Mouse (Mus musculus) neural tube, embryonic 11.5 days (tissue): ENCODE results near the gene Hist3h2a. TPM values are rescaled to one million over a fixed set of nuclear protein-coding genes. Genes with fewer than 3 reads are reported as not detected.

Source experiments
- ATAC-seq: fragments of 200-750 bp; cut with Nextera tagmentation; 2 replicates; pipeline ENCODE4 v1.8.0; 2017; ENCODE audit warnings: moderate number of reproducible peaks, mild to moderate bottlenecking, moderate TSS enrichment, moderate library complexity; ENCODE audit not compliant: insufficient read depth, low FRiP score, low TSS enrichment
- DNase-seq: peaks from one replicate; pipeline ENCODE4 v3.0.0-alpha.2; 2015; ENCODE audit warnings: low spot score
- H3K27ac ChIP-seq: fragments of 300-500 bp; sonication (generic); 2 replicates; pipeline ENCODE4 v1.5.1; 2014; ENCODE audit warnings: low read depth, mild to moderate bottlenecking, low read length
- H3K27me3 ChIP-seq: fragments of 300-500 bp; sonication (generic); 2 replicates; pipeline ENCODE4 v1.6.1; 2014; ENCODE audit warnings: mild to moderate bottlenecking, low read length, mixed read lengths; ENCODE audit not compliant: control insufficient read depth, insufficient read depth
- H3K36me3 ChIP-seq: fragments of 300-500 bp; sonication (generic); 2 replicates; pipeline ENCODE4 v1.6.1; 2014; ENCODE audit warnings: mild to moderate bottlenecking, low read length, moderate library complexity, mixed read lengths; ENCODE audit not compliant: control insufficient read depth, insufficient read depth
- H3K4me1 ChIP-seq: fragments of 300-500 bp; sonication (generic); 2 replicates; pipeline ENCODE4 v1.6.1; 2014; ENCODE audit warnings: low read length, mixed read lengths; ENCODE audit not compliant: control insufficient read depth, insufficient read depth
- H3K4me2 ChIP-seq: fragments of 300-500 bp; sonication (generic); 2 replicates; pipeline ENCODE4 v1.6.1; 2014; ENCODE audit warnings: low read depth, mild to moderate bottlenecking, moderate library complexity
- H3K4me3 ChIP-seq: fragments of 300-500 bp; sonication (generic); 2 replicates; pipeline ENCODE4 v1.5.1; 2014; ENCODE audit warnings: low read depth, low read length
- H3K9ac ChIP-seq: fragments of 300-500 bp; sonication (generic); 2 replicates; pipeline ENCODE4 v1.6.1; 2014; ENCODE audit warnings: mild to moderate bottlenecking, low read length
- H3K9me3 ChIP-seq: fragments of 300-500 bp; sonication (generic); 2 replicates; pipeline ENCODE4 v1.6.1; 2016; ENCODE audit warnings: low read length; ENCODE audit not compliant: control insufficient read depth
- WGBS: fragments of 180-500 bp; shearing (Covaris S2); extraction: QIAGEN DNeasy Blood & Tissue Kit; methylation state at CpG from one replicate; pipeline ENCODE4 v1.1.7; 2014; 5-methylcytosine and 5-hydroxymethylcytosine counted together
- polyA plus RNA-seq: library from polyadenylated mRNA; unstranded; fragments of >200 nt; fragmentation: Nextera tagmentation; extraction: Ambion mirVana; gene quantifications from 2 replicates; pipeline ENCODE4 v1.2.1, GENCODE M21; 2014

Gene Hist3h2a
- polyA plus RNA-seq, 1 experiment from 2014 or later = 61.4 TPM

DNA sequence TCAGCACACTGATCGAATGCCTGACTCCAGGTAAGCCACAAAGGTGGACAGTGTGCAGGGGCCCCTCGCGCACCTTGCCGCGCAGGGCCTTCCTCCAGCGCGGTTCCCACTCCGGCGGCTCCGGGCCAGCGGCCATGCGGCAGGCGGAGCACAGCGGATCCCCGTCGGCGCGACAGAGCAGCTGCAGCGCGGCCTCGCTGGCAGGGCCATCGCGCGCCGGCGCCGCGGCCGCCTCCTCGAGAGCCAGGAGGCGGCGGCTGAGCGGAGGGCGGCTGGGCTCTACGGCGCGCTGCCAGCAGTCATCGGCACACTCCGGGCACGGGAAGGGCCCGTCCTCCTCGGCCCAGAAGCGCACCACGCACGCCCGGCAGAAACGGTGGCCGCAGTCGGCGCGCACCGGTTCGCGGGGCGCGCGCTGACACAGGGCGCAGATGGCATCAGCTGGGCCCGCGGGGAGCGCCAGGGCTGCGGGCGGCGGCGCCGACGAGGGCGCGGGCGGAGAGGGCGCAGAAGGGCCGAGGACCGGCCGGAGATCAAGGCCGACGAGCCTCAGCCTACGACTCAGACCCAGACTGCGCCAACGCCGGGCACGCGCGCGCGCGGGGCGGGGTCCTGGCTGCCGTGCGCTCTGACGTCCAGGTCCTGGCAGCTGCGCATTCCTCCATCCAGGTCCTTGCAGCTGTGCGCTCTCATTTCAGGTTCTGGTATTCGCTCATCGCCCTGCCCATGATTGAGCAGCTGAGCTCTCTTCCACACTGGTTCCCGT is 16.0 kb upstream of the Hist3h2a start, which contains the start of gene Rnf187:
Gene Rnf187 (minus strand): TSS at position 595 of the 766 bp plus-strand sequence.
- Histone ChIP-seq H3K27me3 (no peaks in the 10 kb centered on the region), H3K9me3 (no peaks in the 10 kb centered on the region), H3K4me1 (peaks cover 6% of the 10 kb centered on the region), H3K4me2 (peak within 1 kb of the TSS; percentile 91), H3K9ac (peak within 1 kb of the TSS; percentile 95), H3K4me3 (peak within 1 kb of the TSS; percentile 93), H3K27ac (peak within 1 kb of the TSS; percentile 71), H3K36me3 (peaks cover 4% of the 10 kb centered on the region; the same call in 1 of the 2 replicates)
- DNase-seq (peak; percentile 95), ATAC-seq (peak; percentile 98)
- 0% methylated on average over 53 of the region's 95 CpGs for WGBS

GRCm38 (mm10) chr11:58939088-58939439 is 15.4 kb upstream of the Hist3h2a start:
- Histone ChIP-seq H3K4me1 (peaks cover 6% of the 10 kb centered on the region), H3K4me2 (peak overlapping the region; percentile 91), H3K9ac (peak overlapping the region; percentile 95), H3K36me3 (0 out of 2 replicates have a peak, but pooled peaks cover 4% of the 10 kb centered on the region), H3K27ac (peak overlapping the region; percentile 71), H3K4me3 (peak overlapping the region; percentile 93), H3K9me3 (no peaks in the 10 kb centered on the region), H3K27me3 (no peaks in the 10 kb centered on the region)
- ATAC-seq = no peak
- no peak for DNase-seq
- 17% methylated on average over 6 of the region's 6 CpGs for WGBS

DNA sequence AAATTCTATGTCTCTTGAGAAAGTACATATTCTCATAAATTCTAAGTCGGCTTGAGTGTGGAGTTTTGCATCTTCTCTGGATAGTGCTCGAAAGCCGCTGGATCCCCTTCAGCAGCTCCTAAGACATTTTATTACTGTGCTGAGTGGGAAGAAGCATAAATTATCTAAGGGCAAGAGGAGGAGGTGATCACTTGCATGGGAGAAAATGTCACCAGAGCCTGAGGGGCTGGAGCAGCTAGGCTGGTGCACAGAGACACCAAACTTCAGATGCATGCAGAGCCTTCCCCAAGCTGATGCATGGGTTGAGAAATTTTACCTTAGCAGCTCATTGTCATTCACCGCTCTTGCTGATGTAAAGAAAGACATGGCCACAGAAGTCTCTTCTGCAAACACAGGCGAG is 10.3 kb upstream of the Hist3h2a start:
- DNase-seq = no peak
- no peaks in the 10 kb centered on the region for H3K36me3 ChIP-seq
- H3K9ac ChIP-seq = no peak overlapping the region

DNA sequence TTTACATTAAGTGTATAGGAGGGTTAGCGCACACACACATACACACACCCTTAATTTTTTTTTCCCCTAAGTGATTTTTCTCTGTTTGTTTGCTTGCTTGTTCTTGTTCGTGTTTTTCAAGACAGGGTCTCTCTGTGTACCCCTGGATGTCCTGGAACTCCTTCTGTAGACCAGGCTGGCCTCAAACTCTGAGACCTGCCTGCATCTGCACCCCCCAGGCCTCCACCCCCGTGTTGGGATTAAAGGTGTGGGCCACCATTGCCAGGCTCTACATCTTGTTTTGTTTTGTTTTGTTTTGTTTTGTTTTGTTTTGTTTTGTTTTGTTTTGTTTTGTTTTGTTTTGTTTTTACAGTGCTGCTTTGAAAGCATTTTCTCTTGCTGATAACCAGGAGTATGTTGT is 7.2 kb upstream of the Hist3h2a start:
- H3K27me3 ChIP-seq = no peaks in the 10 kb centered on the region
- no peak overlapping the region for H3K4me3 ChIP-seq
- no peaks in the 10 kb centered on the region; the same call in 1 of the 2 replicates for H3K4me1 ChIP-seq
- 80% methylated on average over 3 of the region's 3 CpGs for WGBS
- H3K9ac ChIP-seq = peak overlapping the region; percentile 62; the same call in 1 of the 2 replicates
- ATAC-seq (no peak), DNase-seq (no peak)
- H3K36me3 ChIP-seq = no peaks in the 10 kb centered on the region
- no peak overlapping the region; the same call in 1 of the 2 replicates for H3K27ac ChIP-seq
- no peaks in the 10 kb centered on the region for H3K9me3 ChIP-seq
- peak overlapping the region; percentile 76; the same call in 1 of the 2 replicates for H3K4me2 ChIP-seq

More for the DNA sequence above, 10.3 kb upstream of the Hist3h2a start:
- no peaks in the 10 kb centered on the region; the same call in 1 of the 2 replicates for H3K4me1 ChIP-seq
- H3K4me3 ChIP-seq = no peak overlapping the region
- no peaks in the 10 kb centered on the region for H3K27me3 ChIP-seq
- H3K27ac ChIP-seq = no peak overlapping the region
- no peak for ATAC-seq
- WGBS = 67% methylated on average over 5 of the region's 5 CpGs
- no peaks in the 10 kb centered on the region for H3K9me3 ChIP-seq
- no peak overlapping the region for H3K4me2 ChIP-seq

DNA sequence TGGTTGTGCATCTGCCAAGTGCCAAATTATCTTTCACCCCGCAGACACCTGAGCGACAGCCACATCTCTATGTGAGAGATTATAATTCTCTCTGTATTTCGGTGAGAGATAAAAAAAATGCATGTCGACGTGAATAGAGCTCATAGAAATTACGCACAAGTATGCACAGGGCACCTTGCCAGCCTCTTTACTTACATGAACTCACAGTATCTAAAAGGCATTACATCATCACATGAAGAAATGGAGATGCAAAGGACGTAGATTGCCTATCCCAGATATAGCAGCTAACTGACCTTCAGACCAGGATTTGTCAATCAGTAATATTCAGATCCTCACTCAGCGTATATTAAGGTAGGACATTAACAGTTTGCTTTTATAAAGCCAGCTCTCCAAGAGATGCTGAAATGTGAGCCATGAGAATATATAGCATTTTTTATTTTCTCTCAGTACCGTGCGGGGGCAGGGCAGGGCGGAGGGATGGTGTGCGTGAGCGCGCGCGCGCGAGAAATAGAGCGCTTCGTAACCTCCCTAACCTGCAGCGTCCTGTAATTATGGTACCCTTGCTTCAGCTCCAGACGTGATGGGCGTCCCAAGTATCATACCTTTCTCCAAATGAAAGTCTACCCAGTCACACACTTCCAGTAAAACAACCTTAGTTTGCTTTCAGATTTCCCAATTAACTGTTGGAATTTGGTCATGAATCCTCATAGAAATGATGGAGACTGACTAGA is 6.5 kb upstream of the Hist3h2a start:
- peak overlapping the region; percentile 54 for H3K4me3 ChIP-seq
- H3K4me1 ChIP-seq = peaks cover 2% of the 10 kb centered on the region; the same call in 1 of the 2 replicates
- no peaks in the 10 kb centered on the region for H3K27me3 ChIP-seq
- H3K27ac ChIP-seq = peak overlapping the region; percentile 91
- H3K9me3 ChIP-seq = no peaks in the 10 kb centered on the region
- DNase-seq = no peak
- H3K4me2 ChIP-seq = peak overlapping the region; percentile 76
- H3K36me3 ChIP-seq = no peaks in the 10 kb centered on the region
- ATAC-seq = peak; percentile 24; the same call in 1 of the 2 replicates
- WGBS = 19% methylated on average over 23 of the region's 23 CpGs
- peak overlapping the region; percentile 62 for H3K9ac ChIP-seq

- H3K4me3 ChIP-seq = peak within 1 kb of the TSS; percentile 54
- peaks cover 4% of the 10 kb centered on the region; the same call in 1 of the 2 replicates for H3K4me1 ChIP-seq
- H3K27me3 ChIP-seq = no peaks in the 10 kb centered on the region
- no peaks in the 10 kb centered on the region for H3K9me3 ChIP-seq
- under 1% methylated on average over 45 of the region's 48 CpGs for WGBS
- DNase-seq (peak; percentile 84), ATAC-seq (peak; percentile 92)
- H3K4me2 ChIP-seq = peak within 1 kb of the TSS; percentile 76
- no peaks in the 10 kb centered on the region for H3K36me3 ChIP-seq
- H3K9ac ChIP-seq = peak within 1 kb of the TSS; percentile 85
- peak within 1 kb of the TSS; percentile 97 for H3K27ac ChIP-seq
Measured at GRCm38 (mm10) chr11:58948542-58949479, 5.7 kb upstream of the Hist3h2a start, which contains the start of gene Hist3h2ba. Gene Hist3h2ba (plus strand): TSS chr11:58948920.

DNA sequence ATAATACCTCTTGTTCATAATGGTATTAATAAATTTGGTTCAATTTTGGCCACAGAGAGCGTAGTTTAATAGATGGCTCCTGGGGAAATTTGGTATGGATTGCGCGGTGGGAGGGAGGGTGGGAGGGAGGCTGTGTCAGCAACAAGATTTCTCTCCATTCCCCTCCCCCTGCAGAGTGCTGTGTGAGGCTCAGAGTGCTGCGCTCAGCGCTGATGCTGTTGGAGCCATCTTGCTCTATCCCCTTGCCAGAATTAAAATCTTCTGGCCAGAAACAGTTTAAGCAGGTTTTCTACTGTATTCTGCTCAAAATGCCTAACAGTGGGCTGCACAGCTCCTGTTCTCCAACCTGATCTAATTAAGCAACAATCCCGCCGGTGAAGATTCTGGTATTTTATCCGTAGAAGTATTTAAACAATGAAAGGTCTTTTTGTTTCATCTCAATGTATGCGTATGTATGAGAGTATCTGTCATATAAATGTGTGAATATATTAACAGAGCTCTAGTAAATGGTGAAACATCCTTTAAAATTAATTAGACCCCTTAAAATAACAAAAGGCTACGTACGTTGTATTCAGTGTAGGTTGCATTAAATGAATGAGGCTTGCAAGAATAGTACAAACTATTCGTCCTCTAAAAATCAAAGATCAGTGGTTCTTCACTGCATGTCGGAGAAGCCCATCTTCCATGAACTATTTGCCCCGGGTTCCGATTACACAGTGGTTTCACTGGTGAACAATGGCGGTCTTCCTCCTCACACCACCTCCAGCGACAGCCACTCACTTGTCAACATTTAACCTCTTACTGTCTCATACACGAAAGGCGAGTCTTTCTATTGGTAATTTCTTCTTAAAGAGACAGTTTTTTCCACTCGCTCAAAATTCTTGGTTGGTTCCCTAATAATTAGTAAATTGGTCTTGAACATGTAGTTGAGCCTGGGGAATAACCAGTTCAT is 4.7 kb upstream of the Hist3h2a start:
- DNase-seq (peak; percentile 77), ATAC-seq (peak; percentile 29; the same call in 1 of the 2 replicates)
- H3K36me3 ChIP-seq = no peaks in the 10 kb centered on the region
- H3K9ac ChIP-seq = peak overlapping the region; percentile 85
- H3K4me3 ChIP-seq = peak overlapping the region; percentile 54
- H3K27ac ChIP-seq = peak overlapping the region; percentile 97
- WGBS = 8% methylated on average over 20 of the region's 20 CpGs
- peak overlapping the region; percentile 76 for H3K4me2 ChIP-seq
- H3K9me3 ChIP-seq = no peaks in the 10 kb centered on the region
- H3K27me3 ChIP-seq = no peaks in the 10 kb centered on the region
- H3K4me1 ChIP-seq = peaks cover 4% of the 10 kb centered on the region; the same call in 1 of the 2 replicates
